Mouse (Mus musculus): ENCODE measurements around the gene Car12.

- TF ChIP-seq CTCF (IDR thresholded peaks at IDR 0.05; ENCODE audit: low read depth, low read length) (no peak), POLR2A (IDR thresholded peaks at IDR 0.05; ENCODE audit: borderline replicate concordance, low read depth, low read length) (no peak)
Measured at GRCm38 (mm10) chr9:66682822-66683221, 30.7 kb upstream of the Car12 start.

Measured in bone marrow macrophage, adult 2 months (primary cell).